Mouse (Mus musculus) heart, embryonic 12.5 days (tissue): ENCODE data around the gene Tmem109. TPM values are rescaled to one million over a fixed set of nuclear protein-coding genes. Genes with fewer than 3 reads are reported as not detected.

Experiments used
- ATAC-seq: fragments of 200-750 bp; cut with Nextera tagmentation; 2 replicates; pipeline ENCODE4 v1.8.0; 2017; ENCODE audit warnings: moderate TSS enrichment, moderate library complexity; ENCODE audit not compliant: insufficient number of reproducible peaks, low FRiP score
- H3K27ac ChIP-seq: fragments of 300-500 bp; sonication (generic); 2 replicates; pipeline ENCODE4 v1.5.1; 2016; ENCODE audit warnings: mild to moderate bottlenecking, moderate library complexity; ENCODE audit not compliant: poor library complexity, severe bottlenecking
- H3K27me3 ChIP-seq: fragments of 300-500 bp; sonication (generic); replicated peaks from 2 replicates; pipeline ENCODE4 v1.6.1; 2016; ENCODE audit warnings: mild to moderate bottlenecking, moderate library complexity
- H3K36me3 ChIP-seq: fragments of 300-500 bp; sonication (generic); 2 replicates; pipeline ENCODE4 v1.6.1; 2016; ENCODE audit warnings: mild to moderate bottlenecking, moderate library complexity
- H3K4me1 ChIP-seq: fragments of 300-500 bp; sonication (generic); replicated peaks from 2 replicates; pipeline ENCODE4 v1.6.1; 2016; ENCODE audit warnings: mild to moderate bottlenecking
- H3K4me2 ChIP-seq: fragments of 300-500 bp; sonication (generic); 2 replicates; pipeline ENCODE4 v1.6.1; 2016; ENCODE audit warnings: mild to moderate bottlenecking, moderate library complexity
- H3K4me3 ChIP-seq: fragments of 300-500 bp; sonication (generic); 2 replicates; pipeline ENCODE4 v1.5.1; 2016; ENCODE audit warnings: mild to moderate bottlenecking
- H3K9ac ChIP-seq: fragments of 300-500 bp; sonication (generic); 2 replicates; pipeline ENCODE4 v1.6.1; 2016; ENCODE audit warnings: mild to moderate bottlenecking, moderate library complexity
- H3K9me3 ChIP-seq: fragments of 300-500 bp; sonication (generic); replicated peaks from 2 replicates; pipeline ENCODE4 v1.6.1; 2016; ENCODE audit warnings: mild to moderate bottlenecking, moderate library complexity
- WGBS: fragments of 180-500 bp; shearing (Covaris S2); methylation state at CpG from one replicate; pipeline ENCODE4 v1.1.7; 2016; 5-methylcytosine and 5-hydroxymethylcytosine counted together
- polyA plus RNA-seq: library from polyadenylated mRNA; unstranded; fragments of >200 nt; fragmentation: Nextera tagmentation; extraction: Ambion mirVana; gene quantifications from 2 replicates; pipeline ENCODE4 v1.2.1, GENCODE M21; 2016

Tmem109 gene
- polyA plus RNA-seq, 1 experiment from 2014 or later, result 70.9 TPM

DNA sequence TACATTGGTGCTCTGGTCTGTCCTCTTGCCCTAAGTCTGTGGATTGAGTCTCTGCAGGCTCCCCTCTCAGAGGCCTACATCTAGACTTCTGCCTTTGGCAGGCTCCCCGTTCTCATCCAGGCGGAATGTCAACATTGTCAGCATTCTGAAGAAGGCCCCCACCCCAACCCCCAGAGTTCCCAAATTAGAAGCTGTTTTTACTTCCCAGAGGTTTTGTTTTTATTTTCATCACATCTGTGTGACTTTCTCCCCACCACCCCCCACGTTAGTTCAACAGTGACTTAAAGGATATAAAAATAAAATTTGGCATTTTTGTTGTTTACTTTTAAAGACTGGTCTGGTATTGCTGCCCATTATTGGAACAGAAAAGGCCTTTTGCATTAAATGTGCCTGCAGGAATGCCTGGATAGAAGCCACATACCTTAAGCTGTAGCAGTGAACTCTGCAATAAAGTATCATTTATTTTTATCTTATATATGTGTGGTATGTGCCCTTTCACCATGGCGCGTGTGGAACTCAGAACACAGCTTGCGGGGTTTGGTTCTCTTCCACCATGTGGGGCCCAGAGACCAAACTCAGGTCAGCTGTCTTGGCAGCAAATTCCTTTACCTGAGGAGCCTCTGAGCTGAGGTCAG lies 27.4 kb upstream of the Tmem109 start:
- H3K4me1 ChIP-seq, result peaks cover 60% of the 10 kb centered on the region
- 34% methylated on average over 6 of the region's 6 CpGs for WGBS

DNA sequence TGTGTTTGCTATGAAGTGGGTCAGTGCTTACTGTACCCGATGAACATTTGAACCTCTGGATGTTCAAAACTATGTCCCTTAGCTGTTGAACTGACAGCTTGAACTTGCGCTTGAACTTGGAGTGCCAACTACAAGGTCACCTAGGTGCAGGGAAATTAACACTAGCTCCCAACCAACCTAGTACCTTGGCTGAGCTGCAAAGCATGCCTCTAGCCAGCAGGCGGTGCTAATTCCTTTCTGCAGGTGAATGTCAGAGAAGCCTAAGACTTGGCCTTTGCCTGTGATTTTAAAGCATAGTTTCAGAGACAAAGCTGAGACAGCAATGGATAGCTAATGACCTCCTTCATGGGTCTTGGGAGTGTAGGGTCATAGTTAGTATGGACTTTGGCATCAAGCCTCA lies 26.1 kb upstream of the Tmem109 start:
- H3K27me3 ChIP-seq, result no peaks in the 10 kb centered on the region
- no peak overlapping the region for H3K4me2 ChIP-seq
- H3K9me3 ChIP-seq, result no peaks in the 10 kb centered on the region
- no peak overlapping the region for H3K4me3 ChIP-seq
- H3K9ac ChIP-seq, result no peak overlapping the region
- WGBS, result 45% methylated on average over 3 of the region's 3 CpGs
- no peak for ATAC-seq
- H3K27ac ChIP-seq, result 0 out of 2 replicates have a peak overlapping the region, but pooled peaks have one; percentile 78
- H3K36me3 ChIP-seq, result peaks cover 44% of the 10 kb centered on the region
- H3K4me1 ChIP-seq, result peaks cover 59% of the 10 kb centered on the region

More for the DNA sequence above, 27.4 kb upstream of the Tmem109 start:
- Histone ChIP-seq H3K4me2 (no peak overlapping the region), H3K27ac (peak overlapping the region; percentile 78), H3K9me3 (no peaks in the 10 kb centered on the region), H3K36me3 (peaks cover 32% of the 10 kb centered on the region), H3K9ac (peak overlapping the region; percentile 27; the same call in 1 of the 2 replicates), H3K27me3 (no peaks in the 10 kb centered on the region), H3K4me3 (no peak overlapping the region)
- no peak for ATAC-seq

DNA sequence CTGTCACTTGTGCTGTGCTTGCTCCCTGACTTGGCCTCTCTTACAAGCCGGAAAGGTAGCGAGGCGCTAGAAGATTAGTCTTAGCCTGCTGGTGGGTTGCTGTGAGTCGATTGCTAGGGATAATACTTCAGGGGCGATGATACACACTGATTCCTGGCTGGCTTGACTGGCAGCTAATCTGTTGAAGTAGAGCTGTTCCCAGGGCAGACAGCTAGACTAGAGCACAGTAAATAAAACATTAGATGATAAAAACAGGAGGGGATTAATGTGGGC lies 23.9 kb upstream of the Tmem109 start:
- peak overlapping the region; percentile 31 for H3K4me2 ChIP-seq
- H3K36me3 ChIP-seq, result peaks cover 66% of the 10 kb centered on the region
- peak overlapping the region; percentile 93 for H3K27ac ChIP-seq
- H3K9me3 ChIP-seq, result no peaks in the 10 kb centered on the region
- 32% methylated on average over 5 of the region's 5 CpGs for WGBS
- H3K4me3 ChIP-seq, result no peak overlapping the region
- peak overlapping the region; percentile 55; the same call in 1 of the 2 replicates for H3K9ac ChIP-seq
- peaks cover 56% of the 10 kb centered on the region for H3K4me1 ChIP-seq
- H3K27me3 ChIP-seq, result no peaks in the 10 kb centered on the region
- no peak for ATAC-seq

DNA sequence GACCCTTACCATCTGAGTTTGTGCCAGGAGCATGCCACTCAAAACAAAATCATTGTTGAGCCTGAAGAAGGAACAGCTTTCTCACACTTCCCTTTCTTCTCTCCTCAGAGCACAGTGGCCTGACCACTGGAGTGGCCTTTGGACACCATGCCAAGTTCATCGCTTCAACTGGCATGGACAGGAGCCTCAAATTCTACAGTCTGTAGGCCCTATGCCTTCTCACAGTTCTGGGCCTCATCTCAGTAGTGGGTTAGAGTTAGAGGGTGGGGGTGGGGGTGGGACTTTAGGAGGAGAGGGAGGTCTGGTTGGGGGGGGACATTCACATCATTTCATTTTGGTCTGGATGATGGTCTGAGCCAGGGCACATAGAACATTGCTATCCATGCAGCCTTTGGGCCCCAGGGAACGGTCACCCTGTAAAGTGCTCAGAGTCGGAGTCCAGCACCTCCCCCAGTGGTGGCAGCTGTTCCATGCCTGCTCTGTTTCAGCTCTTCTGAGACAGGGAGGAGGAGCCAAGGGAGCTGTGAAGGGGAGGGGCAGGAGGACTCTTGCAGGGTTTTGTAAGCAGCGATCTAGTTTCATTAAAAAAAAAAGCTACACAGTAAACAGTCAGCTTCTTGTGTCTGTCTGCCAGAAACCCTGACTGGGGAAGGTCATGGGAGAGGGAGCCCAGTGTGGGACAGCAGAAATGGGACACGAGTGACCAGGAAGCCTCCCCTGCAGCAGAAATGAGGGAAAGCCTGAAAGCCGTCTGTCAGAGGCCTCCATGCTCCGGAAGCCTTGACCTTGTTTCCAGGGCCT lies 23.3 kb upstream of the Tmem109 start:
- Histone ChIP-seq H3K27me3 (no peaks in the 10 kb centered on the region), H3K27ac (peak overlapping the region; percentile 93), H3K4me3 (no peak overlapping the region), H3K4me2 (peak overlapping the region; percentile 31), H3K9me3 (no peaks in the 10 kb centered on the region), H3K9ac (peak overlapping the region; percentile 55; the same call in 1 of the 2 replicates), H3K4me1 (peaks cover 61% of the 10 kb centered on the region), H3K36me3 (peaks cover 71% of the 10 kb centered on the region)
- WGBS, result 32% methylated on average over 7 of the region's 7 CpGs
- peak; percentile 77 for ATAC-seq

DNA sequence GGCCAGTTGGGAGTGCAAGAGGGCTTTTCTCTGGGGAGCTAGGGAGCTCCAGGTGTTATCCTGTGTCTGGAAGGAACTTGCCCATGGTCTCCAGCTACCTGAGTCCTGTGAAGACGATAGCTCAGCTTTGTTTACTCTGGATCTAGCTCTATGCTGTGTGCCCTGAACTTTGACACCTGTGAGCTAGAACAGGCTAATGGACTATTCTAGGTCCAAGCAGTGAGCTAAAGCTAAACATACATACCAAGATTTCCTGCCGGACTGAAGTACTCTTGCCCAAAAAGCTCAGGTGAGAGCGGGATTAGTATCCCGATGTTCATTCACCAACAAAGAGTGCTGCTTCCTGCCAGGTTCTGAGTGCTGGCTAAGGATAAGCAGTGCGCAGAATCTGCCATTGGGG lies 22.7 kb upstream of the Tmem109 start:
- no peaks in the 10 kb centered on the region for H3K27me3 ChIP-seq
- H3K9me3 ChIP-seq, result no peaks in the 10 kb centered on the region
- WGBS, result 82% methylated on average over 5 of the region's 5 CpGs
- ATAC-seq, result no peak
- peaks cover 77% of the 10 kb centered on the region for H3K36me3 ChIP-seq
- H3K27ac ChIP-seq, result peak overlapping the region; percentile 93
- H3K9ac ChIP-seq, result peak overlapping the region; percentile 23; the same call in 1 of the 2 replicates
- H3K4me3 ChIP-seq, result no peak overlapping the region
- peaks cover 58% of the 10 kb centered on the region for H3K4me1 ChIP-seq
- H3K4me2 ChIP-seq, result no peak overlapping the region

DNA sequence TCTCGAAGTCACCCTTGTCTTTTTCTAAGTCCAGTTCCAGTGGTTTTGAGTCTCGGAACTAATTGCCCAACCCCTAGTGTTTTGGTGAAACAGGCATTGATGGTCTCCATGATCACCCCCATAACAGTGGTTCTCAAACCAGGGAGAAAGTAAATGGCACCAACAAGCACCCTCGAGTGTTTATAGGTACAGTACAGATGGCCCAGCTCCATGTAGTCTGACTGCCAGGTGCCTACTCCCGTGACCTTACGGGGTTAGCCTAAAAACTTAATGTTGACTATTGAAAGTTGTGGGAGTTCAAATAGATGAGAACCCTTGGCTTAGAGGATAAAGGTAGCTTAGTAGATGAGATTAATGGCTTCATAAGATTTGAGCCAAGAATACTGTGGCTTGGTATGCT lies 19.2 kb upstream of the Tmem109 start:
- no peak overlapping the region for H3K4me2 ChIP-seq
- 96% methylated on average over 5 of the region's 5 CpGs for WGBS
- no peaks in the 10 kb centered on the region for H3K9me3 ChIP-seq
- H3K27me3 ChIP-seq, result no peaks in the 10 kb centered on the region
- H3K36me3 ChIP-seq, result peaks cover 83% of the 10 kb centered on the region
- peaks cover 46% of the 10 kb centered on the region for H3K4me1 ChIP-seq
- ATAC-seq, result no peak
- H3K4me3 ChIP-seq, result no peak overlapping the region
- H3K9ac ChIP-seq, result no peak overlapping the region
- no peak overlapping the region for H3K27ac ChIP-seq

DNA sequence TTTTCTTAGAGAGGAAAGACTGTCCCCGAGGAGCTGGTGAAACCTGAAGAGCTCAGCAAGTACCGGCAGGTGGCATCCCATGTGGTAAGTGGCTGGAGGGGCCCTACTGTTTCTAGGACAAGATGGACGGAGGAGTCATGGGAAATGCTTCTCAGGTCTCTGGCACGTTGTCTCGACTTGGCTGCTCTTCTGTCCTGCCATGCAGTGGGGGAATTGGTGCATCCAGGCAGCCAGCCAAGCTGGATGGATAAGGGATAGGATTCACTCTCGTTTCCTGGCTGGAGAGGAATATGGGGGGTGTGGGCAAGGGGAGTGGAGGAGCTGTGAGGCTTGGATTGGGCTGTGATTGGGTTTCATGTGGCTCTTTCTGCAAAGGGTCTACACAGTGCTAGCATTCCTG lies 18.5 kb upstream of the Tmem109 start:
- WGBS, result 79% methylated on average over 6 of the region's 6 CpGs
- Histone ChIP-seq H3K9ac (no peak overlapping the region), H3K9me3 (no peaks in the 10 kb centered on the region), H3K4me1 (peaks cover 41% of the 10 kb centered on the region), H3K4me2 (no peak overlapping the region), H3K27ac (no peak overlapping the region), H3K27me3 (no peaks in the 10 kb centered on the region), H3K36me3 (peaks cover 77% of the 10 kb centered on the region), H3K4me3 (no peak overlapping the region)
- no peak for ATAC-seq

DNA sequence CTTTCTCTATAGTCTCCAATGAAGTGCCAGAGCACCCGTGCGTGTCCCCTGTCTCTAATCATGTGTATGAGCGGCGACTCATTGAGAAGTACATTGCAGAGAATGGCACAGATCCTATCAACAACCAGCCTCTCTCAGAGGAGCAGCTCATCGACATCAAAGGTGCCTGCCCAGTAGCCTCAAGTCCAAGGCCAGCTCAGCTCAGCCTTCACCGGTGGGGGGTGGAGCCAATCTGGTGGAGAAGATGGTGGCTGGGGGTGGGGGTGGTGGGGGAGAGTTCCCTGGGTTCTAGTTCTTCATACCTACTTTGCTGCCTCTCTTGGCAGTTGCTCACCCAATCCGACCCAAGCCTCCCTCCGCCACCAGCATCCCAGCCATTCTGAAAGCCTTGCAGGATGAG lies 15.7 kb upstream of the Tmem109 start:
- peaks cover 52% of the 10 kb centered on the region for H3K36me3 ChIP-seq
- peaks cover 28% of the 10 kb centered on the region for H3K4me1 ChIP-seq
- 82% methylated on average over 8 of the region's 8 CpGs for WGBS
- H3K9ac ChIP-seq, result no peak overlapping the region
- H3K4me2 ChIP-seq, result peak overlapping the region; percentile 97
- no peaks in the 10 kb centered on the region for H3K27me3 ChIP-seq
- H3K9me3 ChIP-seq, result no peaks in the 10 kb centered on the region
- ATAC-seq, result no peak
- H3K27ac ChIP-seq, result peak overlapping the region; percentile 45; the same call in 1 of the 2 replicates
- H3K4me3 ChIP-seq, result peak overlapping the region; percentile 94; the same call in 1 of the 2 replicates

DNA sequence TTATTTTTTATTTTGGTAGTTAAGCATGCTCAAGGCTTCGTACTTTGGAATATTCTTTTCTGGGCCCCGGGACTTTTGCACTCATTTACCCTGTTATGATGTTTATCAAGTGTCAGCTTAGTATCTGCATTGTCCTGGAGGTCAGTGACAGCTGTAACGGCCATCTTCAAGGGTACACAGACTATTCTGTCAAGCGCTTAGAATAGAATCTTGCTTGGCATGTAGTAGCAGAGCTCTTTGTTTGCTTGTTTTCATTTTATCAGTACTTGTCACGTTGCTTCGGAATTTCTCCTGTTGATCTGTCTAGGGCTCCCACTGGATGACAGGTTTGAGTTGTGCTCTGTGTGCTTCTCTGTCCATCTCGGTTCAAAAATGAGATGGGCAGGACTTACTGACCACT lies 15.0 kb upstream of the Tmem109 start:
- Histone ChIP-seq H3K4me2 (peak overlapping the region; percentile 97), H3K9me3 (no peaks in the 10 kb centered on the region), H3K4me1 (peaks cover 28% of the 10 kb centered on the region), H3K9ac (peak overlapping the region; percentile 96), H3K4me3 (peak overlapping the region; percentile 94), H3K27ac (peak overlapping the region; percentile 45), H3K27me3 (no peaks in the 10 kb centered on the region), H3K36me3 (peaks cover 45% of the 10 kb centered on the region)
- WGBS, result 35% methylated on average over 7 of the region's 7 CpGs
- ATAC-seq, result no peak

DNA sequence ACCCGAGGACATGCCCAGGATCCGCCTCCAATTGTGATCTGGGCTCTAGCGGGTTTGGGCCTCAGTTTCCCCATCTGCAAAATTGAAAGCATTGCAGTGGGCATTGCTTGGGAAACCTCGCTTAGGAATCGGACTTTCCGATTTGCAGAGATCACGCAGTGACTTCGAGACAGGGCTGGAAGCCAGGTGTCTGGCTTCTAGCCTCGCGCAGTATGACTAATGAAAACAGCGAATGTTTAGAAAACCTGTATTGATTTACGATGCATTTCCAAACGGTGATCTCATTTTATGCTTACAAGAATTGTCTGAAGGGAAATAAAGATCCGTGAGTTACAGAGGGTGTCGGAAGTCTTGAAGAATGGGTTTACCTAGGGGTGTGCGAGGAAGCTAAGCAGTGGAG lies 13.9 kb upstream of the Tmem109 start:
- Histone ChIP-seq H3K27ac (peak overlapping the region; percentile 95), H3K27me3 (no peaks in the 10 kb centered on the region), H3K36me3 (peaks cover 34% of the 10 kb centered on the region), H3K9me3 (0 out of 2 replicates have a peak, but pooled peaks cover 2% of the 10 kb centered on the region), H3K4me2 (peak overlapping the region; percentile 97), H3K9ac (peak overlapping the region; percentile 96), H3K4me1 (peaks cover 34% of the 10 kb centered on the region), H3K4me3 (peak overlapping the region; percentile 94)
- WGBS, result 2% methylated on average over 16 of the region's 16 CpGs
- ATAC-seq, result no peak

DNA sequence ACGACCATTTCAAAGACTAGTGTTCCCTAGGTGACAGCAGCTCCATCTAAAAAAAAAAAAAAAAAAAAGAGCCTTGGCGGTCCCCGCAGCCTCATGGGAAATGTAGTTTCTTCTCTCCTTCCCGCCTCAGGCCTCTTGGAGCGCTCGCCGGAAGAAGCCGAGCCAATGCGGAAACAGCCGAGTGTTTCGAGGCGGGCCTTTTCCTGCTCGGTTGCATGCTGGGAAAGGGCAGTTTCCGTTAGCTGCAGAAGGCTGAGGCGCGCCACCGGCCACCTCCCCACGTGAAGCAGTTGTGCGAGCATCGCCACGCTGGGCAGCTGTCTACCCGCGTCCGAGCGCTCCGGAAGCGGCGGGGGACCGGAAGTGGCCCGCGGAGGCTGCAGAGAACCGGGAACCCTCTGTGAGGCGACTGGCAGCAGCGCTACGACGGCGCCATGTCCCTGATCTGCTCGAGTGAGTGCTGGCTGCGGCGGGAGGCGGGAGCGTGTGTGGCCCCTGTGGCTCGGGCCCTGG lies 13.3 kb upstream of the Tmem109 start, which contains the start of gene Prpf19:
Gene Prpf19 (plus strand): TSS at position 216 of the 513 bp plus-strand sequence.
- under 1% methylated on average over 41 of the region's 43 CpGs for WGBS
- H3K9me3 ChIP-seq, result 0 out of 2 replicates have a peak, but pooled peaks cover 2% of the 10 kb centered on the region
- H3K4me1 ChIP-seq, result peaks cover 30% of the 10 kb centered on the region
- H3K36me3 ChIP-seq, result peaks cover 28% of the 10 kb centered on the region
- H3K4me3 ChIP-seq, result peak within 1 kb of the TSS; percentile 94
- H3K27ac ChIP-seq, result peak within 1 kb of the TSS; percentile 95
- peak within 1 kb of the TSS; percentile 96 for H3K9ac ChIP-seq
- peak within 1 kb of the TSS; percentile 97 for H3K4me2 ChIP-seq
- H3K27me3 ChIP-seq, result no peaks in the 10 kb centered on the region
- peak; percentile 92 for ATAC-seq
